Mouse (Mus musculus) G1E (cell line): ENCODE data around the gene Map3k10. TPM values are rescaled to one million over a fixed set of nuclear protein-coding genes. Genes with fewer than 3 reads are reported as not detected.

Source experiments
- ATAC-seq: 2 replicates; pipeline ENCODE4 v1.8.0; 2016; ENCODE audit warnings: mild to moderate bottlenecking; ENCODE audit not compliant: insufficient number of reproducible peaks, poor library complexity, low FRiP score, severe bottlenecking; ENCODE audit errors: extremely low read depth
- DNase-seq: peaks from one replicate; pipeline ENCODE4 v3.0.0; 2012; ENCODE audit warnings: low spot score
- H3K27me3 ChIP-seq: 2 replicates; pipeline ENCODE4 v1.6.1; 2012; ENCODE audit warnings: mild to moderate bottlenecking, low read length, inconsistent platforms; ENCODE audit not compliant: insufficient read depth
- H3K36me3 ChIP-seq: replicated peaks from 2 replicates; pipeline ENCODE3; 2012; ENCODE audit warnings: mild to moderate bottlenecking, inconsistent platforms
- H3K4me1 ChIP-seq: 2 replicates; pipeline ENCODE4 v1.6.1; 2012; ENCODE audit warnings: low read depth, low read length, inconsistent platforms, mixed read lengths; ENCODE audit not compliant: insufficient read depth
- H3K4me3 ChIP-seq: 2 replicates; pipeline ENCODE4 v1.5.1; 2012; ENCODE audit warnings: low read depth, mild to moderate bottlenecking, inconsistent platforms, low read length, moderate library complexity, mixed read lengths
- H3K9me3 ChIP-seq: replicated peaks from 2 replicates; pipeline ENCODE4 v1.6.1; 2012; ENCODE audit warnings: inconsistent platforms
- CTCF ChIP-seq: IDR thresholded peaks from 2 replicates; pipeline ENCODE4 v1.5.1; 2012; ENCODE audit warnings: low read depth, low read length, inconsistent platforms, mixed read lengths
- GATA1 ChIP-seq: IDR thresholded peaks from 2 replicates; pipeline ENCODE4 v1.6.1; 2012; ENCODE audit warnings: borderline replicate concordance, low read length, inconsistent platforms, mixed read lengths
- GATA2 ChIP-seq: IDR thresholded peaks from 2 replicates; pipeline ENCODE4 v1.6.1; 2012; ENCODE audit warnings: low read depth, low read length, inconsistent platforms, borderline replicate concordance
- POLR2AphosphoS5 ChIP-seq: IDR thresholded peaks from 2 replicates; pipeline ENCODE4 v1.6.1; 2012; ENCODE audit warnings: low read depth, low read length, inconsistent platforms; ENCODE audit not compliant: insufficient replicate concordance
- TAL1 ChIP-seq: conservative IDR thresholded peaks from 2 replicates; pipeline ENCODE4 v1.6.1; 2012; ENCODE audit warnings: low read depth, low read length, inconsistent platforms, mixed read lengths
- polyA plus RNA-seq: library from polyadenylated mRNA; stranded (reverse); fragments of >175 nt; gene quantifications from 2 replicates; pipeline ENCODE4 v1.2.3, GENCODE M21; 2012
- total RNA-seq, 2 experiments: library from RNA; stranded (forward) in 1 of 2; stranded (reverse) in 1 of 2; fragments of 200-1000 nt in 1 of 2; fragments of >200 nt in 1 of 2; fragmentation: Nextera tagmentation in 1 of 2; gene quantifications; 2 replicates each; pipeline ENCODE4 v1.2.3; 2014 to 2017

Map3k10 gene
- total and polyA plus RNA-seq, 3 experiments = 5.9 to 25.1 (median 8.6) TPM

DNA sequence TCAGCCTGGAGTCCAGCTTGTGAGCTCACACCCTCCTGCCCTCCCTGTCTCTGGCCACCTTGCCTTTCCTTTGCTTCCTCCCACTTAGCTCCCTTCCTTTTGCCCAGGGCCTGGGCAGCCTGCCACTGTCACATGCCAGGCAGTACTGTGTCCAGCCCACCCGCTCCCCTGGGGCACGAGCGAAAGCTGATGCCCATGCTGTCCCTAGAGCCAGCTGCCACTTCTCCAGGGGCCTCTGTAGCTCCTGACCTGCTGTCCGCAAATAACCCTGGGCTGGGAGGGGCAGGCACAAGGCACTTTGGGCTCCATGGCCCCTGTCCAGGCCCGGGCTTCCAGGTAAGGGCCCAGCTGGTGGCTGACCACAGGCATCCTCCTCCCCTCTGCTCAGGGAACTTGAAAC lies 66.8 kb downstream of the Map3k10 start:
- ATAC-seq (no peak), DNase-seq (no peak)
- Histone ChIP-seq H3K36me3 (peaks cover 97% of the 10 kb centered on the region), H3K9me3 (no peaks in the 10 kb centered on the region), H3K4me3 (no peak overlapping the region), H3K4me1 (peaks cover 37% of the 10 kb centered on the region), H3K27me3 (no peaks in the 10 kb centered on the region)
- TF ChIP-seq TAL1 (no peak), GATA2 (no peak), CTCF (no peak), POLR2AphosphoS5 (no peak), GATA1 (no peak)

DNA sequence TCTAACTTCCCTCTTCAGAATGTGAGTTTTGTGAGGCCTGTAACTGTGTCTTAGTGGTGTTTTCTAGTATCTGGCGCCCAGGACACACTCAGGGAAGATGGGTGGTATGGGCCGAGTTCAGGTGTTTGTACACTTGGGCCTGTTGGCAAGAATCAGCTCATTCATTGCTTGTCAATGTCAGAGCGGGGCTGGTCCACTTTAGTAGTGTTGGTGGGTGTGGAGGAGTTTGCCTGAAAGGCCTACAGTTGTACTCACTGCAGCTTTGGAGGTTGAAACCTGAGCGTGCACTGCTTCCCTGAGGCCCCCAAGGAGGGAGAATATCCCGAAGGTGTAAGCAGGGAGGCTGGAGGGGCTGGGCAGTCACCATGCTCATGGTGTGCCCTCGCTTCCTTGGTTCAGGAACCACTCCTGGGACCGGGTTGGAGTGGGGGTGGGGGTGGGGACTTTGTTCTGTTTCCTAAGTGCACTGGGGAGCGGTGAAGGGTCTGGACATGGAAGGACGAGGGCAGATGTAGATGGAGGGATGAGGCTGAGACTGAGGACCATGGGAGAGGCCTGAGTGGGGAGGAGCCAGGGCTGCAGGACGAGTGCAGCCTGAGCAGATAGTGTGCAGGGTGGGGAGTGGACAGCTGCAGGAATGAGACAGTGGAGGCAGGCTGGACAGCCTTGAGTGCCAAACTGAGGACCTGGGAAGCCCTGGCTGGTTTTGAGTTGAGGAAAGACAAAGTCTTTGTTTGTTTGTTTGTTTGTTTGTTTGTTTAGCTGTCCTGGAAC lies 67.7 kb downstream of the Map3k10 start:
- H3K9me3 ChIP-seq = no peaks in the 10 kb centered on the region
- peaks cover 38% of the 10 kb centered on the region for H3K4me1 ChIP-seq
- ATAC-seq = no peak
- TF ChIP-seq GATA2 (no peak), GATA1 (no peak), TAL1 (no peak), CTCF (no peak), POLR2AphosphoS5 (no peak)
- no peaks in the 10 kb centered on the region for H3K27me3 ChIP-seq
- H3K36me3 ChIP-seq = peaks cover 99% of the 10 kb centered on the region
- no peak overlapping the region for H3K4me3 ChIP-seq
- no peak for DNase-seq

Other genes starting within 250 kb of the Map3k10 start
- 0.92 and 2.9 TPM in 2 replicates for gene Sptbn4, start 226.9 kb downstream of the Map3k10 start, total RNA-seq (2014; fragmentation: Nextera tagmentation)
- 1.1 and 1.2 TPM in 2 replicates for gene Sptbn4, start 226.9 kb downstream of the Map3k10 start, total RNA-seq (2017)
- 0.91 and 1.1 TPM in 2 replicates for gene Sptbn4, start 226.9 kb downstream of the Map3k10 start, polyA plus RNA-seq
- gene Blvrb, start 226.6 kb downstream of the Map3k10 start, total RNA-seq (2014; fragmentation: Nextera tagmentation) = 438 and 479 TPM in 2 replicates
- gene Blvrb, start 226.6 kb downstream of the Map3k10 start, total RNA-seq (2017) = 212 and 254 TPM in 2 replicates
- 394 and 460 TPM in 2 replicates for gene Blvrb, start 226.6 kb downstream of the Map3k10 start, polyA plus RNA-seq
- gene Sertad3, start 200.8 kb downstream of the Map3k10 start, total RNA-seq (2014; fragmentation: Nextera tagmentation) = 5.2 and 9.0 TPM in 2 replicates
- 15.8 and 18.1 TPM in 2 replicates for gene Sertad3, start 200.8 kb downstream of the Map3k10 start, total RNA-seq (2017)
- gene Sertad3, start 200.8 kb downstream of the Map3k10 start, polyA plus RNA-seq = 24.0 and 27.0 TPM in 2 replicates
- 18.5 and 18.6 TPM in 2 replicates for gene Sertad1, start 187.7 kb downstream of the Map3k10 start, total RNA-seq (2014; fragmentation: Nextera tagmentation)
- 62.3 and 63.1 TPM in 2 replicates for gene Sertad1, start 187.7 kb downstream of the Map3k10 start, total RNA-seq (2017)
- 56.9 and 75.3 TPM in 2 replicates for gene Sertad1, start 187.7 kb downstream of the Map3k10 start, polyA plus RNA-seq
- gene Prx, start 175.3 kb downstream of the Map3k10 start, total RNA-seq (2014; fragmentation: Nextera tagmentation) = 1.5 and 1.7 TPM in 2 replicates
- gene Prx, start 175.3 kb downstream of the Map3k10 start, total RNA-seq (2017) = 0.93 and 1.3 TPM in 2 replicates
- gene Prx, start 175.3 kb downstream of the Map3k10 start, polyA plus RNA-seq = 2.3 and 2.7 TPM in 2 replicates
- 0.38 TPM in 1 of 2 replicates, not detected in the other for gene Hipk4, start 151.3 kb downstream of the Map3k10 start, total RNA-seq (2014; fragmentation: Nextera tagmentation)
- gene Hipk4, start 151.3 kb downstream of the Map3k10 start, total RNA-seq (2017) = 0.11 and 0.12 TPM in 2 replicates
- 0.09 and 0.11 TPM in 2 replicates for gene Hipk4, start 151.3 kb downstream of the Map3k10 start, polyA plus RNA-seq
- gene Pld3, start 121.4 kb downstream of the Map3k10 start, total RNA-seq (2014; fragmentation: Nextera tagmentation) = 10.5 and 16.0 TPM in 2 replicates
- gene Pld3, start 121.4 kb downstream of the Map3k10 start, total RNA-seq (2017) = 7.2 TPM in 2 replicates
- 19.5 and 23.1 TPM in 2 replicates for gene Pld3, start 121.4 kb downstream of the Map3k10 start, polyA plus RNA-seq
- gene 2310022A10Rik, start 121.4 kb downstream of the Map3k10 start, total RNA-seq (2014; fragmentation: Nextera tagmentation) = 18.8 and 26.0 TPM in 2 replicates
- 5.2 and 10.0 TPM in 2 replicates for gene 2310022A10Rik, start 121.4 kb downstream of the Map3k10 start, total RNA-seq (2017)
- 61.2 and 61.5 TPM in 2 replicates for gene 2310022A10Rik, start 121.4 kb downstream of the Map3k10 start, polyA plus RNA-seq
- gene Akt2, start 83.0 kb downstream of the Map3k10 start, total RNA-seq (2014; fragmentation: Nextera tagmentation) = 69.0 and 84.8 TPM in 2 replicates
- gene Akt2, start 83.0 kb downstream of the Map3k10 start, total RNA-seq (2017) = 41.7 and 42.1 TPM in 2 replicates
- gene Akt2, start 83.0 kb downstream of the Map3k10 start, polyA plus RNA-seq = 46.0 and 52.4 TPM in 2 replicates
- not detected in 2 replicates for gene Ttc9b, start 20.7 kb downstream of the Map3k10 start, total RNA-seq (2014; fragmentation: Nextera tagmentation)
- not detected in 2 replicates for gene Ttc9b, start 20.7 kb downstream of the Map3k10 start, total RNA-seq (2017)
- not detected in 2 replicates for gene Ttc9b, start 20.7 kb downstream of the Map3k10 start, polyA plus RNA-seq
- gene Zfp607b, start 14.7 kb upstream of the Map3k10 start, total RNA-seq (2014; fragmentation: Nextera tagmentation) = 2.7 and 4.4 TPM in 2 replicates
- 1.6 and 1.7 TPM in 2 replicates for gene Zfp607b, start 14.7 kb upstream of the Map3k10 start, total RNA-seq (2017)
- 0.01 and 0.04 TPM in 2 replicates for gene Zfp607b, start 14.7 kb upstream of the Map3k10 start, polyA plus RNA-seq
- gene Zfp60, start 56.8 kb upstream of the Map3k10 start, total RNA-seq (2014; fragmentation: Nextera tagmentation) = 16.3 and 21.4 TPM in 2 replicates
- 7.1 and 9.4 TPM in 2 replicates for gene Zfp60, start 56.8 kb upstream of the Map3k10 start, total RNA-seq (2017)
- gene Zfp60, start 56.8 kb upstream of the Map3k10 start, polyA plus RNA-seq = 0.26 and 0.70 TPM in 2 replicates
- gene Zfp626, start 132.6 kb upstream of the Map3k10 start, total RNA-seq (2014; fragmentation: Nextera tagmentation) = 6.0 and 8.0 TPM in 2 replicates
- 6.2 and 6.3 TPM in 2 replicates for gene Zfp626, start 132.6 kb upstream of the Map3k10 start, total RNA-seq (2017)
- 0.13 and 0.14 TPM in 2 replicates for gene Zfp626, start 132.6 kb upstream of the Map3k10 start, polyA plus RNA-seq
- gene Zfp59, start 164.0 kb upstream of the Map3k10 start, total RNA-seq (2014; fragmentation: Nextera tagmentation) = 9.6 TPM in 2 replicates
- 8.9 and 9.2 TPM in 2 replicates for gene Zfp59, start 164.0 kb upstream of the Map3k10 start, total RNA-seq (2017)
- gene Zfp59, start 164.0 kb upstream of the Map3k10 start, polyA plus RNA-seq = 0.15 and 0.33 TPM in 2 replicates
- gene Zfp607a, start 182.9 kb upstream of the Map3k10 start, total RNA-seq (2014; fragmentation: Nextera tagmentation) = 17.5 and 19.6 TPM in 2 replicates
- 12.2 and 15.5 TPM in 2 replicates for gene Zfp607a, start 182.9 kb upstream of the Map3k10 start, total RNA-seq (2017)
- gene Zfp607a, start 182.9 kb upstream of the Map3k10 start, polyA plus RNA-seq = 0.22 and 0.29 TPM in 2 replicates